Mouse (Mus musculus) lung, embryonic 14.5 days (tissue): ENCODE results near the gene Spata33. TPM values are rescaled to one million over a fixed set of nuclear protein-coding genes. Genes with fewer than 3 reads are reported as not detected.
"Not testable (repeated sequence)": the region's sequence is repeated elsewhere in the genome, so short reads cannot be mapped to it uniquely, and the experiment has no call there.

ENCODE experiments used
- ATAC-seq: fragments of 200-750 bp; cut with Nextera tagmentation; 2 replicates; pipeline ENCODE4 v1.8.0; 2017; ENCODE audit warnings: mild to moderate bottlenecking, moderate TSS enrichment, moderate library complexity; ENCODE audit not compliant: insufficient read depth
- DNase-seq: peaks from one replicate; pipeline ENCODE4 v3.0.0-alpha.2; 2015
- H3K27ac ChIP-seq: fragments of 300-500 bp; sonication (generic); 2 replicates; pipeline ENCODE4 v1.5.1; 2014; ENCODE audit warnings: low read depth, mild to moderate bottlenecking, moderate library complexity
- H3K27me3 ChIP-seq: fragments of 300-500 bp; sonication (generic); 2 replicates; pipeline ENCODE4 v1.6.1; 2014; ENCODE audit warnings: low read length, control low read depth; ENCODE audit not compliant: insufficient read depth
- H3K36me3 ChIP-seq: fragments of 300-500 bp; sonication (generic); 2 replicates; pipeline ENCODE4 v1.6.1; 2014; ENCODE audit warnings: control low read depth; ENCODE audit not compliant: insufficient read depth
- H3K4me1 ChIP-seq: fragments of 300-500 bp; sonication (generic); 2 replicates; pipeline ENCODE4 v1.6.1; 2014; ENCODE audit warnings: antibody characterized with exemption, control low read depth; ENCODE audit not compliant: insufficient read depth
- H3K4me2 ChIP-seq: fragments of 300-500 bp; sonication (generic); 2 replicates; pipeline ENCODE4 v1.6.1; 2014; ENCODE audit warnings: mild to moderate bottlenecking
- H3K4me3 ChIP-seq: fragments of 300-500 bp; sonication (generic); 2 replicates; pipeline ENCODE4 v1.5.1; 2014; ENCODE audit warnings: low read depth, low read length
- H3K9ac ChIP-seq: fragments of 300-500 bp; sonication (generic); 2 replicates; pipeline ENCODE4 v1.6.1; 2014
- H3K9me3 ChIP-seq: fragments of 300-500 bp; sonication (generic); 2 replicates; pipeline ENCODE4 v1.6.1; 2016; ENCODE audit warnings: low read depth, low read length, control low read depth
- CTCF ChIP-seq: IDR thresholded peaks from 2 replicates; pipeline ENCODE4 v1.5.1; 2016; ENCODE audit warnings: antibody characterized with exemption, low read depth
- WGBS: fragments of 180-500 bp; shearing (Covaris S2); extraction: QIAGEN DNeasy Blood & Tissue Kit; methylation state at CpG from one replicate; pipeline ENCODE4 v1.1.7; 2014; 5-methylcytosine and 5-hydroxymethylcytosine counted together
- polyA plus RNA-seq: library from polyadenylated mRNA; unstranded; fragments of >200 nt; fragmentation: Nextera tagmentation; extraction: Ambion mirVana; gene quantifications from 2 replicates; pipeline ENCODE4 v1.2.1, GENCODE M21; 2014

Spata33 gene
- polyA plus RNA-seq, 1 experiment from 2014 or later, result 3.1 TPM

GRCm38 (mm10) chr8:123213118-123213772 lies 613 bp downstream of the Spata33 start:
- H3K9me3 ChIP-seq, result no peaks in the 10 kb centered on the region
- H3K36me3 ChIP-seq, result peaks cover 18% of the 10 kb centered on the region
- peak overlapping the region; percentile 93 for H3K4me3 ChIP-seq
- H3K9ac ChIP-seq, result peak overlapping the region; percentile 97
- peak overlapping the region; percentile 46; the same call in 1 of the 2 replicates for H3K27ac ChIP-seq
- no peak for TF ChIP-seq CTCF
- no peaks in the 10 kb centered on the region for H3K27me3 ChIP-seq
- H3K4me1 ChIP-seq, result 0 out of 2 replicates have a peak, but pooled peaks cover 4% of the 10 kb centered on the region
- ATAC-seq, result no peak; the same call in 1 of the 2 replicates
- peak overlapping the region; percentile 96 for H3K4me2 ChIP-seq
- WGBS, result 10% methylated on average over 22 of the region's 22 CpGs
- DNase-seq, result no peak

- Histone ChIP-seq H3K9me3 (no peaks in the 10 kb centered on the region), H3K4me1 (0 out of 2 replicates have a peak, but pooled peaks cover 4% of the 10 kb centered on the region), H3K27ac (no peak overlapping the region), H3K27me3 (no peaks in the 10 kb centered on the region), H3K36me3 (no peaks in the 10 kb centered on the region), H3K4me3 (no peak overlapping the region), H3K9ac (no peak overlapping the region), H3K4me2 (no peak overlapping the region)
- no peak for DNase-seq
- TF ChIP-seq CTCF, result no peak
- WGBS, result 65% methylated on average over 3 of the region's 3 CpGs
- ATAC-seq, result no peak
Observed at GRCm38 (mm10) chr8:123215430-123215829, 2.8 kb downstream of the Spata33 start.

- Histone ChIP-seq H3K4me3 (no peak overlapping the region), H3K36me3 (no peaks in the 10 kb centered on the region), H3K27me3 (no peaks in the 10 kb centered on the region), H3K4me1 (peaks cover 6% of the 10 kb centered on the region; the same call in 1 of the 2 replicates), H3K9ac (no peak overlapping the region), H3K9me3 (no peaks in the 10 kb centered on the region), H3K4me2 (no peak overlapping the region), H3K27ac (no peak overlapping the region)
- TF ChIP-seq CTCF, result no peak
- DNase-seq (peak; percentile 28), ATAC-seq (no peak)
- 62% methylated on average over 1 of the region's 1 CpGs for WGBS
Observed at GRCm38 (mm10) chr8:123220917-123221316, 8.3 kb downstream of the Spata33 start.

- no peaks in the 10 kb centered on the region for H3K9me3 ChIP-seq
- H3K4me2 ChIP-seq, result peak within 1 kb of the TSS; percentile 96
- DNase-seq (peak; percentile 98), ATAC-seq (peak; percentile 92)
- H3K27me3 ChIP-seq, result no peaks in the 10 kb centered on the region
- TF ChIP-seq CTCF, result peak; percentile 8; the same call in 1 of the 2 replicates
- H3K36me3 ChIP-seq, result peaks cover 32% of the 10 kb centered on the region
- H3K4me1 ChIP-seq, result peaks cover 6% of the 10 kb centered on the region; the same call in 1 of the 2 replicates
- peak within 1 kb of the TSS; percentile 94 for H3K9ac ChIP-seq
- 2% methylated on average over 59 of the region's 59 CpGs for WGBS
- peak within 1 kb of the TSS; percentile 89 for H3K4me3 ChIP-seq
- H3K27ac ChIP-seq, result peak within 1 kb of the TSS; percentile 82
Observed at GRCm38 (mm10) chr8:123224278-123225266, 11.9 kb downstream of the Spata33 start, which contains the start of gene Cdk10. Gene Cdk10 (plus strand): TSS chr8:123224842.

- no peaks in the 10 kb centered on the region for H3K27me3 ChIP-seq
Observed at GRCm38 (mm10) chr8:123228416-123228815, 15.8 kb downstream of the Spata33 start.

GRCm38 (mm10) chr8:123230326-123230725 lies 17.7 kb downstream of the Spata33 start:
- H3K4me2 ChIP-seq, H3K27ac ChIP-seq, DNase-seq, H3K9me3 ChIP-seq, ATAC-seq, H3K4me3 ChIP-seq, H3K4me1 ChIP-seq, H3K9ac ChIP-seq: not testable (repeated sequence)
- Histone ChIP-seq H3K27me3 (peaks cover 15% of the 10 kb centered on the region; the same call in 1 of the 2 replicates), H3K36me3 (peaks cover 32% of the 10 kb centered on the region)
- 82% methylated on average over 10 of the region's 11 CpGs for WGBS

More at GRCm38 (mm10) chr8:123228416-123228815, 15.8 kb downstream of the Spata33 start:
- H3K27ac ChIP-seq, result no peak overlapping the region
- H3K9me3 ChIP-seq, result no peaks in the 10 kb centered on the region
- 85% methylated on average over 1 of the region's 1 CpGs for WGBS
- DNase-seq (no peak), ATAC-seq (no peak)
- no peak overlapping the region for H3K4me3 ChIP-seq
- no peak overlapping the region for H3K4me2 ChIP-seq
- peaks cover 32% of the 10 kb centered on the region for H3K36me3 ChIP-seq
- no peak overlapping the region for H3K9ac ChIP-seq
- peaks cover 6% of the 10 kb centered on the region; the same call in 1 of the 2 replicates for H3K4me1 ChIP-seq
- TF ChIP-seq CTCF, result no peak
